ENCODE assay signal across 7 mouse cellular contexts in genomic region chr10:70717025-70717424, GRCm38 (mm10).
A peak's percentile ranks its signal among the peaks of the same experiment; 100 is the strongest.
DNase-seq lines count a peak whose midpoint lies in the region; ATAC-seq lines count a peak whose summit lies in the region.

No protein-coding gene starts in this region.

- no peaks in the 10 kb centered on the region for H3K36me3 ChIP-seq in neural tube, embryonic 14.5 days (ENCODE audit: control insufficient read depth, insufficient read depth, low read length)

- ATAC-seq in neural tube, embryonic 14.5 days (ENCODE audit: low read depth), result peak; percentile 70; the same call in 1 of the 2 replicates

- no peak overlapping the region for H3K9ac ChIP-seq in neural tube, embryonic 14.5 days (replicated peaks; ENCODE audit: low read depth, low read length)

- H3K27me3 ChIP-seq in neural tube, embryonic 14.5 days (ENCODE audit: control insufficient read depth, insufficient read depth, low read length), result no peaks in the 10 kb centered on the region

- intact Hi-C loops in left cerebral cortex, postnatal 25 days (cut with DNase I), result loop anchor here (1.0 to 5.0 kb wide), 2 partner anchors 85 to 118 kb away; no protein-coding TSS in a partner anchor

- no peaks in the 10 kb centered on the region for H3K9me3 ChIP-seq in neural tube, embryonic 14.5 days (ENCODE audit: control insufficient read depth, low read length)

- WGBS in neural tube, embryonic 14.5 days, result 13% methylated on average over 6 of the region's 6 CpGs

- no peak overlapping the region for H3K4me3 ChIP-seq in neural tube, embryonic 14.5 days (ENCODE audit: low read depth, low read length)

- no peaks in the 10 kb centered on the region for H3K4me1 ChIP-seq in neural tube, embryonic 14.5 days (ENCODE audit: control insufficient read depth, insufficient read depth, low read length)

- DNase-seq in MN1 (ENCODE audit: low spot score), result peak; percentile 14
- peak; percentile 62 to 68 for DNase-seq in cerebellum, adult 18-20 months
- peak; percentile 58 to 71 for DNase-seq in frontal cortex, postnatal 10 days (ENCODE audit: low spot score in 2 of 2)
- peak; percentile 52 for DNase-seq in heart, postnatal 4 days
- DNase-seq in left cerebral cortex, postnatal 25 days (ENCODE audit: low spot score in 2 of 2), result peak; percentile 65 to 95
- DNase-seq in spleen, postnatal 14 days (ENCODE audit: low spot score in 2 of 2), result no peak

- no peak overlapping the region for H3K27ac ChIP-seq in neural tube, embryonic 14.5 days (ENCODE audit: low read depth, low read length)

- no peak overlapping the region for H3K4me2 ChIP-seq in neural tube, embryonic 14.5 days (ENCODE audit: low read depth, low read length)

Comparison
In these comparisons a context has a peak if more than half of its experiments do, and no peak if none do; other contexts are left out.
1. DNase-seq: peak in MN1 (single experiment), cerebellum, adult 18-20 months (2 of 2), frontal cortex, postnatal 10 days (2 of 2), heart, postnatal 4 days (single experiment) and left cerebral cortex, postnatal 25 days (2 of 2); none in spleen, postnatal 14 days (0 of 2).